Mouse (Mus musculus) spleen, adult 2 months (tissue): ENCODE data around the gene Szrd1. TPM values are rescaled to one million over a fixed set of nuclear protein-coding genes. Genes with fewer than 3 reads are reported as not detected.
"Not testable (repeated sequence)": the region's sequence is repeated elsewhere in the genome, so short reads cannot be mapped to it uniquely, and the experiment has no call there.

Experiments used
- DNase-seq, 2 experiments: peaks; one replicate each; pipeline versions ENCODE4 v3.0.0 to v3.0.0-alpha.2; 2012 to 2021; ENCODE audit warnings: low spot score in 2 of 2, low read depth in 1 of 2
- H3K27ac ChIP-seq: fragments of 200-500 bp; 2 replicates; pipeline ENCODE4 v1.5.1; 2012; ENCODE audit warnings: low read length, inconsistent platforms; ENCODE audit not compliant: insufficient read depth
- H3K27me3 ChIP-seq: fragments of 200-500 bp; 2 replicates; pipeline ENCODE4 v1.6.1; 2012; ENCODE audit warnings: mild to moderate bottlenecking, moderate library complexity, low read length, inconsistent platforms; ENCODE audit not compliant: control insufficient read depth, insufficient read depth
- H3K36me3 ChIP-seq: fragments of 200-500 bp; 2 replicates; pipeline ENCODE4 v1.6.1; 2012; ENCODE audit warnings: mild to moderate bottlenecking, low read length, inconsistent platforms; ENCODE audit not compliant: control insufficient read depth, insufficient read depth
- H3K4me1 ChIP-seq: fragments of 200-500 bp; 2 replicates; pipeline ENCODE4 v1.6.1; 2011; ENCODE audit warnings: inconsistent platforms; ENCODE audit not compliant: control insufficient read depth, insufficient read depth, insufficient read length
- H3K4me3 ChIP-seq: fragments of 200-500 bp; 2 replicates; pipeline ENCODE4 v1.5.1; 2011; ENCODE audit warnings: mild to moderate bottlenecking, inconsistent platforms; ENCODE audit not compliant: insufficient read depth, insufficient read length; ENCODE audit errors: extremely low read depth
- CTCF ChIP-seq: fragments of 200-500 bp; IDR thresholded peaks from 2 replicates; pipeline ENCODE4 v1.5.1; 2011; ENCODE audit warnings: mild to moderate bottlenecking, inconsistent platforms; ENCODE audit not compliant: insufficient read depth, insufficient read length, insufficient replicate concordance; ENCODE audit errors: extremely low read depth
- POLR2A ChIP-seq: fragments of 200-500 bp; IDR thresholded peaks from 2 replicates; pipeline ENCODE4 v1.6.1; 2011; ENCODE audit warnings: low read depth, low read length, inconsistent platforms
- WGBS: fragments of 180-500 bp; shearing (Covaris S2); methylation state at CpG from one replicate; pipeline ENCODE4 v1.1.7; 2018; 5-methylcytosine and 5-hydroxymethylcytosine counted together
- polyA plus RNA-seq: library from polyadenylated mRNA; depleted of rRNA; stranded (reverse); fragments of >200 nt; gene quantifications from 2 replicates; pipeline ENCODE4 v1.2.3, GENCODE M21; 2012

The Szrd1 gene
- polyA plus RNA-seq, 1 experiment = 38.8 TPM

DNA sequence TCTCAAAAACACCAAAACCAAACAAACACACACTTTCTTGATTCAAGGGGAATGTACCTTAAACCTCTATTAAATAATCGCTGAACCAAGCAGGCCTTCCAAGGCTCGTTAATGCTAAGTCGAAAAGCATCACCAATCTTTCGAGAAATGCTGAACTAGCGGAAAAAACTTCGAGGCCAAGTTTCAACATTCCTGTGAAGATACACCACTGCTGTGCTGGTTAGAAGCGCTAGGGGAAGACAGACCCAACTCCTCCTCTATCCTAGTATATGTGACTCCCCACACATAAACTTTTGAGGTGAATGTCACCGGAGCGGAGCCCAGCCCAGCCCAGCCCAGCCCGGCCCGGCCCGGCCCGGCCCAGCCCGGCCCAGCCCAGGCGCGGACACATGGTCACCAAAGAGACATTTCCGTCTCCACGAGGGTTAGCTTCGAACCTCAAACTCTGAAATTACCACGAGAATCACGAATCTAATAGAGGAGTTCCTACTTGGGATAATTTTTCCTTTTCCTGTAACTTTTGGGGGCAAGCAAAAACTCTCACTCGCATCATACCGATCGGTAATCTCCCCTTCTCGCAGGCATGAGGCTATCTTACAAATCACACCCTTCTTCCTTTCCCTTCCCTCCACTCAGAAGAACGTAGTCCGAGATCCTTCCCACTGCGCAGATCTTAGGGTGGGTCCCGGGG lies 1.0 kb downstream of the Szrd1 start:
- Histone ChIP-seq H3K4me1 (peaks cover 24% of the 10 kb centered on the region; the same call in 1 of the 2 replicates), H3K4me3 (peak overlapping the region; percentile 89), H3K36me3 (no peaks in the 10 kb centered on the region), H3K27ac (peak overlapping the region; percentile 96), H3K27me3 (no peaks in the 10 kb centered on the region)
- no peak for DNase-seq
- under 1% methylated on average over 29 of the region's 29 CpGs for WGBS
- TF ChIP-seq CTCF (no peak), POLR2A (no peak)

- H3K4me3 ChIP-seq = not testable (repeated sequence)
- 0 out of 2 replicates have a peak, but pooled peaks have one; percentile 5 for TF ChIP-seq CTCF
These were observed 1.8 kb downstream of the Szrd1 start for GRCm38 (mm10) chr4:141137740-141138139.

GRCm38 (mm10) chr4:141136126-141136525 lies 3.4 kb downstream of the Szrd1 start:
- 86% methylated on average over 7 of the region's 7 CpGs for WGBS
- DNase-seq = no peak
- H3K4me1 ChIP-seq = peaks cover 24% of the 10 kb centered on the region; the same call in 1 of the 2 replicates

More at GRCm38 (mm10) chr4:141137740-141138139, 1.8 kb downstream of the Szrd1 start:
- H3K27ac ChIP-seq, H3K36me3 ChIP-seq, DNase-seq, H3K27me3 ChIP-seq: not testable (repeated sequence)
- 24% methylated on average over 3 of the region's 3 CpGs for WGBS
- H3K4me1 ChIP-seq = peaks cover 24% of the 10 kb centered on the region; the same call in 1 of the 2 replicates

DNA sequence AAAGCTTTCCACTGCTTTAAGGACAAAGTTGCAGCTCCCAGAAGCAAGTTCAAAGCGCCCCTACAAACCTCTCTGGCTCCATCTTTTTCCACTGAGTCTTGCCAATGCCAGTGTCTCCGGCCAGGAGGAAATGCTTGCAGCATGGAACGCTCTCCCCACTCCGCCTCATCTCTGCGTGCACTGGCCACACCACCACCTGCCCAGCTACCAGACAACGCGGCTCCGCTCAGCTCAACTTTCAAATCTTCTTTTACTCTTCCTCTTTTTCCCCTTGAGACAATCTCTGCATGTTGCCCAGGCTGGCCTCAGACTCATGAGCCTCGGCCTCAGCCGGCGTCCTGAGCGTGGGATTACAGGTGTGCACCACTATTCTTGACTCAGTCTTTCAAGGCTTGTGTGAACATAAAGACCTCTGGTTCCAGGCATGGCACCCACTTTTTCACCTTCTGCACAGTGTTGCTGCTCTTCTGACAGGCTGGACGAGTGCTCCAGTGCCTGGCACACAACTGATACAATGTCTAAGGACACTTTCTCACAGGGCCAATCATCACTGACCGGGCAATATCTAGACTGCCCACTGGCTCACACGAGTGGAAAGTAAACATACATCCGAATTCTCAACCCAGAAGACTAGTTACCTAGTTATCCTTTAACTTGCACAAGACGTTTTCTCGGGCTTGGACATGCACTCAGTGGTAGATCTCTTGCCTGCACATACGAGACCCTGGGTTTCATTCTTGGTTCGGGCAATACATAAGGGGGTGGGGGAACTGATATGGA lies 4.6 kb downstream of the Szrd1 start:
- Histone ChIP-seq H3K27ac (peak overlapping the region; percentile 24), H3K4me3 (no peak overlapping the region), H3K4me1 (peaks cover 24% of the 10 kb centered on the region; the same call in 1 of the 2 replicates), H3K27me3 (no peaks in the 10 kb centered on the region), H3K36me3 (no peaks in the 10 kb centered on the region)
- TF ChIP-seq CTCF (no peak), POLR2A (no peak)
- DNase-seq = peak in 1 of 2 experiments; percentile 52
- WGBS = 53% methylated on average over 20 of the region's 20 CpGs

More at GRCm38 (mm10) chr4:141136126-141136525, 3.4 kb downstream of the Szrd1 start:
- H3K4me3 ChIP-seq = no peak overlapping the region
- no peaks in the 10 kb centered on the region for H3K27me3 ChIP-seq
- no peaks in the 10 kb centered on the region for H3K36me3 ChIP-seq
- H3K27ac ChIP-seq = no peak overlapping the region
- TF ChIP-seq CTCF (no peak), POLR2A (no peak)

- TF ChIP-seq CTCF = no peak
- TF ChIP-seq POLR2A = no peak
- 84% methylated on average over 8 of the region's 8 CpGs for WGBS
- no peaks in the 10 kb centered on the region for H3K36me3 ChIP-seq
- no peaks in the 10 kb centered on the region for H3K27me3 ChIP-seq
- H3K4me3 ChIP-seq = no peak overlapping the region
- no peak overlapping the region for H3K27ac ChIP-seq
- peaks cover 24% of the 10 kb centered on the region; the same call in 1 of the 2 replicates for H3K4me1 ChIP-seq
- no peak for DNase-seq
These were observed 5.5 kb downstream of the Szrd1 start for GRCm38 (mm10) chr4:141134031-141134441.

- Histone ChIP-seq H3K36me3 (no peaks in the 10 kb centered on the region), H3K27me3 (no peaks in the 10 kb centered on the region), H3K27ac (no peak overlapping the region), H3K4me3 (no peak overlapping the region), H3K4me1 (peaks cover 24% of the 10 kb centered on the region; the same call in 1 of the 2 replicates)
- WGBS = 72% methylated on average over 8 of the region's 8 CpGs
- TF ChIP-seq POLR2A (no peak), CTCF (no peak)
- DNase-seq = no peak
These were observed 6.3 kb downstream of the Szrd1 start for GRCm38 (mm10) chr4:141133227-141133626.
